Mouse (Mus musculus) cerebellum, adult 11 months (tissue): ENCODE measurements around the gene Mgat5b.

ENCODE experiments used
- DNase-seq: peaks from one replicate; pipeline ENCODE4 v3.0.0; 2022

Gene Mgat5b

GRCm38 (mm10) chr11:117035661-117036336 is 117.1 kb downstream of the Mgat5b start:
- DNase-seq: no peak
